Comparison of ENCODE assay signal across 36 mouse cellular contexts in the genomic region with DNA sequence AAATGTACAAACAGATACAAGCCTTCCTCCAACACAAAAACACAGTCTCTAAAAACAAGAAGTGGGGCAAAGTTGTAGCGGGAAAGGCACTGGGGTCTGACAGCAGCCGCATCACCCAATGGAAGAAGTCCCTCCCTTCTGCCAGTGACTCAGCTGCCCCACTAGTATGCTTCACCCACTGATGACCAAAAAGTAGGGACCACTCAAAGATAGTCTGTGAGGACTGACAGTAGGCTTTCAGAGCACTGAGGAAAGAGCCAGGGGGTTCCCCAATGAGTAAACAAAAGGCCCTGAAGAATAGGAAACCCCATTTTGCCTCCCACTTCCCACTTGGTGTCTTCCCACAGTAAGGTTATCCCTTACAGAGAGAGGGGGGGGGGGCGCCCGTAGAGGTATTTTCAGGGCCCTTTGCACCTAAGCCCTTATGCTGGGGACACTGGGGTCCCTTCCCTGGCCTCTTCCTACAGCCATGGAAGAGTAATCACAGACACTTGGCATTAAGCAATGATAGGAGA. TPM values are rescaled to one million over a fixed set of nuclear protein-coding genes. Genes with fewer than 3 reads are reported as not detected.
DNase-seq lines count a peak whose midpoint lies in the region; ATAC-seq and TF ChIP-seq lines count a peak whose summit lies in the region.
"Had no signal": no experiment of that assay in that cellular context is flagged by ENCODE, and none has a peak within 500 bp of the region (broad histone marks: within the 10 kb centered on the region; RNA-seq: fewer than 3 reads in every experiment).

No protein-coding gene starts in this region.

- H3K9ac ChIP-seq in lung, postnatal 0 days (replicated peaks; ENCODE audit: low read depth) = no peak overlapping the region
- H3K9ac ChIP-seq: embryonic facial prominence, embryonic 15.5 days; forebrain, embryonic 12.5 days; forebrain, postnatal 0 days; heart, embryonic 13.5 days; hindbrain, embryonic 14.5 days; kidney, embryonic 15.5 days; liver, embryonic 14.5 days; lung, embryonic 14.5 days; midbrain, embryonic 12.5 days; neural tube, embryonic 13.5 days had no signal

- DNase-seq in lung, postnatal 0 days (ENCODE audit: low spot score) = no peak
- no peak for DNase-seq in lung, adult 18-20 months
- DNase-seq in CD4-positive helper T cell, adult 2 months (ENCODE audit: low read depth, low spot score) = peak; percentile 27
- peak; percentile 36 for DNase-seq in MEL-GATA-1-ER (ENCODE audit: extremely low read depth, low read depth)
- peak; percentile 48 for DNase-seq in splenic B cell, adult 2 months (ENCODE audit: low read depth, low spot score)
- no peak for DNase-seq in layer of hippocampus, adult 8-10 months (ENCODE audit: low spot score in 2 of 2)
- no peak for DNase-seq in right cerebral cortex, adult 18-20 months
- DNase-seq: adrenal gland, postnatal 25 days; cerebellum, adult 18-20 months; cerebellum, postnatal 25 days; forebrain, postnatal 0 days; heart, postnatal 10 days; kidney, adult 18-20 months; kidney, postnatal 36 days; lung, embryonic 14.5 days; right cerebral cortex, postnatal 14 days had no signal

- no peaks in the 10 kb centered on the region for H3K36me3 ChIP-seq in lung, postnatal 0 days (ENCODE audit: insufficient read depth, low read length)
- H3K36me3 ChIP-seq in splenic B cell, adult 2 months (ENCODE audit: control insufficient read depth, insufficient read depth, low read length, poor library complexity, severe bottlenecking) = no peaks in the 10 kb centered on the region
- H3K36me3 ChIP-seq: embryonic facial prominence, embryonic 10.5 days; embryonic facial prominence, embryonic 15.5 days; forebrain, embryonic 12.5 days; heart, embryonic 13.5 days; kidney, embryonic 15.5 days; midbrain, embryonic 12.5 days; neural tube, embryonic 13.5 days had no signal

- no peaks in the 10 kb centered on the region for H3K27me3 ChIP-seq in lung, postnatal 0 days (replicated peaks; ENCODE audit: insufficient read depth, low read length)
- H3K27me3 ChIP-seq in splenic B cell, adult 2 months (ENCODE audit: control insufficient read depth, insufficient read depth, low read length, poor library complexity, severe bottlenecking) = no peaks in the 10 kb centered on the region
- H3K27me3 ChIP-seq: embryonic facial prominence, embryonic 15.5 days; forebrain, embryonic 12.5 days; midbrain, embryonic 12.5 days; neural tube, embryonic 13.5 days had no signal

- TF ChIP-seq EP300 in lung, postnatal 0 days (IDR thresholded peaks at IDR 0.05) = no peak

- no peak overlapping the region for H3K4me3 ChIP-seq in lung, postnatal 0 days (ENCODE audit: low read depth, low read length)
- H3K4me3 ChIP-seq: embryonic facial prominence, embryonic 10.5 days; embryonic facial prominence, embryonic 15.5 days; forebrain, embryonic 12.5 days; heart, embryonic 13.5 days; kidney, embryonic 15.5 days; layer of hippocampus, adult 2 months; midbrain, embryonic 12.5 days; neural tube, embryonic 13.5 days had no signal

- ATAC-seq in lung, postnatal 0 days = no peak
- ATAC-seq: forebrain, postnatal 0 days had no signal

- no peak for TF ChIP-seq CTCF in lung, postnatal 0 days (IDR thresholded peaks at IDR 0.05)

- no peaks in the 10 kb centered on the region for H3K9me3 ChIP-seq in lung, postnatal 0 days (ENCODE audit: low read length)
- H3K9me3 ChIP-seq: embryonic facial prominence, embryonic 10.5 days; embryonic facial prominence, embryonic 15.5 days; forebrain, embryonic 12.5 days; G1E; heart, embryonic 13.5 days; kidney, embryonic 15.5 days; midbrain, embryonic 12.5 days; neural tube, embryonic 13.5 days had no signal

- peaks cover 2% of the 10 kb centered on the region; the same call in 1 of the 2 replicates for H3K4me1 ChIP-seq in lung, postnatal 0 days (ENCODE audit: insufficient read depth, low read depth, low read length)

- no peak overlapping the region for H3K4me2 ChIP-seq in lung, postnatal 0 days (replicated peaks; ENCODE audit: low read depth, low read length)
- H3K4me2 ChIP-seq: embryonic facial prominence, embryonic 15.5 days; forebrain, embryonic 12.5 days; heart, embryonic 13.5 days; hindbrain, embryonic 14.5 days; kidney, embryonic 15.5 days; lung, embryonic 14.5 days; neural tube, embryonic 13.5 days had no signal

- WGBS in lung, postnatal 0 days = 57% methylated on average over 4 of the region's 4 CpGs

- 0 out of 2 replicates have a peak overlapping the region, but pooled peaks have one; percentile 2 for H3K27ac ChIP-seq in lung, postnatal 0 days (ENCODE audit: low read length)
- H3K27ac ChIP-seq: embryonic facial prominence, embryonic 10.5 days; embryonic facial prominence, embryonic 15.5 days; forebrain, embryonic 12.5 days; heart, embryonic 13.5 days; hindbrain, embryonic 14.5 days; kidney, embryonic 15.5 days; layer of hippocampus, adult 2 months; liver, embryonic 14.5 days; neural tube, embryonic 13.5 days; stomach, postnatal 0 days had no signal

RNA-seq across cellular contexts. Expression of gene Zbtb32, which starts 4.1 kb away (rescaled TPM):
- polyA plus RNA-seq in lung, postnatal 0 days (2015; fragmentation: Nextera tagmentation; extraction: Ambion mirVana) = 3.0 and 3.9 TPM in 2 replicates
- total RNA-seq in layer of hippocampus, adult 8-10 months (2022) = not detected
- total RNA-seq: forebrain, postnatal 0 days; gastrocnemius, adult 8-10 months; gastrocnemius, postnatal 4 days; heart, adult 8-10 months; heart, postnatal 10 days; hematopoietic stem cell, adult 5-6 weeks; layer of hippocampus, adult 2 months; layer of hippocampus, postnatal 25 days; left cerebral cortex, adult 8-10 months; left cerebral cortex, postnatal 36 days; megakaryocyte progenitor cell, adult 5-6 weeks had no signal

RNA-seq across cellular contexts. Expression of gene Kmt2b, which starts 6.0 kb away (rescaled TPM):
- 6.8 and 6.9 TPM in 2 replicates for polyA plus RNA-seq in lung, postnatal 0 days (2015; fragmentation: Nextera tagmentation; extraction: Ambion mirVana)
- 10 to 100 TPM; 44.1 to 60.2 (median 56.1) TPM for total RNA-seq in layer of hippocampus, adult 8-10 months (2022)

RNA-seq across cellular contexts. Expression of gene Upk1a, which starts 18.1 kb away (rescaled TPM):
- 11.2 and 11.8 TPM in 2 replicates for polyA plus RNA-seq in lung, postnatal 0 days (2015; fragmentation: Nextera tagmentation; extraction: Ambion mirVana)
- total RNA-seq in layer of hippocampus, adult 8-10 months (2022) = 1 to 10 TPM in 1 of 4 experiments, under 1 TPM in 2, not detected in 1; 0.39 to 1.2 (median 0.89) TPM
- total RNA-seq: hematopoietic stem cell, adult 5-6 weeks had no signal

RNA-seq across cellular contexts. Expression of gene Igflr1, which starts 29.3 kb away (rescaled TPM):
- polyA plus RNA-seq in lung, postnatal 0 days (2015; fragmentation: Nextera tagmentation; extraction: Ambion mirVana) = 1.2 and 3.2 TPM in 2 replicates
- total RNA-seq in layer of hippocampus, adult 8-10 months (2022) = 1 to 10 TPM; 4.0 to 5.7 (median 4.6) TPM
- total RNA-seq: forebrain, postnatal 0 days; G1E; hematopoietic stem cell, adult 5-6 weeks had no signal

RNA-seq across cellular contexts. Expression of gene Psenen, which starts 31.1 kb away (rescaled TPM):
- 173 and 184 TPM in 2 replicates for polyA plus RNA-seq in lung, postnatal 0 days (2015; fragmentation: Nextera tagmentation; extraction: Ambion mirVana)
- total RNA-seq in layer of hippocampus, adult 8-10 months (2022) = 10 to 100 TPM; 85.9 to 91.0 (median 88.4) TPM

Comparison
In these comparisons a context has a peak if more than half of its experiments do, and no peak if none do; other contexts are left out.
1. DNase-seq: peak in CD4-positive helper T cell, adult 2 months (single experiment), MEL-GATA-1-ER (single experiment) and splenic B cell, adult 2 months (single experiment); none in lung, postnatal 0 days (single experiment), lung, adult 18-20 months (0 of 2), layer of hippocampus, adult 8-10 months (0 of 2) and right cerebral cortex, adult 18-20 months (single experiment).